Mouse (Mus musculus) forebrain, embryonic 13.5 days (tissue): Measurements from ENCODE around the gene Six4. TPM values are rescaled to one million over a fixed set of nuclear protein-coding genes. Genes with fewer than 3 reads are reported as not detected.

Experiments
- polyA plus RNA-seq: library from polyadenylated mRNA; unstranded; fragments of >200 nt; fragmentation: Nextera tagmentation; extraction: Ambion mirVana; gene quantifications from 2 replicates; pipeline ENCODE4 v1.2.1, GENCODE M21; 2015

Gene Six4
- polyA plus RNA-seq, 1 experiment from 2014 or later: 0.89 TPM

Other genes with a start within 250 kb of the Six4 start
- 1.3 and 2.9 TPM in 2 replicates for gene Six6, start 173.6 kb downstream of the Six4 start, polyA plus RNA-seq
- gene 4930447C04Rik, start 172.7 kb downstream of the Six4 start, polyA plus RNA-seq: 1.8 and 2.1 TPM in 2 replicates
- gene Six1, start 59.6 kb downstream of the Six4 start, polyA plus RNA-seq: 0.22 and 0.42 TPM in 2 replicates
- 20.8 and 21.6 TPM in 2 replicates for gene Mnat1, start 10.3 kb upstream of the Six4 start, polyA plus RNA-seq
- gene Trmt5, start 173.3 kb upstream of the Six4 start, polyA plus RNA-seq: 15.8 TPM in 2 replicates
- gene Slc38a6, start 173.3 kb upstream of the Six4 start, polyA plus RNA-seq: 7.4 and 7.6 TPM in 2 replicates